Comparison of ENCODE assay signal across 8 mouse cellular contexts in genomic region chr13:114420235-114420634, GRCm38 (mm10).
"Had no signal": no experiment of that assay in that cellular context is flagged by ENCODE, and none has a peak within 500 bp of the region (broad histone marks: within the 10 kb centered on the region; RNA-seq: fewer than 3 reads in every experiment).

No protein-coding gene starts in this region.

- DNase-seq: kidney, postnatal 14 days; lung, adult 2 months; lung, postnatal 4 days; midbrain, embryonic 14.5 days; right cerebral cortex, postnatal 4 days; spleen, adult 18-20 months; thymus, adult 18-20 months; thymus, postnatal 14 days had no signal
